Mouse (Mus musculus) forebrain, embryonic 11.5 days (tissue): ENCODE data around the gene Lactbl1. TPM values are rescaled to one million over a fixed set of nuclear protein-coding genes. Genes with fewer than 3 reads are reported as not detected.

Experiments
- ATAC-seq: fragments of 200-750 bp; cut with Nextera tagmentation; replicated peaks from 2 replicates; pipeline ENCODE4 v1.8.0; 2017; ENCODE audit warnings: moderate TSS enrichment; ENCODE audit not compliant: low FRiP score
- DNase-seq: peaks from one replicate; pipeline ENCODE4 v3.0.0-alpha.2; 2017; ENCODE audit warnings: low spot score
- H3K27ac ChIP-seq: fragments of 300-500 bp; sonication (generic); 2 replicates; pipeline ENCODE4 v1.5.1; 2014; ENCODE audit warnings: low read depth, low read length
- H3K27me3 ChIP-seq: fragments of 300-500 bp; sonication (generic); 2 replicates; pipeline ENCODE4 v1.6.1; 2014; ENCODE audit warnings: mild to moderate bottlenecking, low read length, mixed read lengths; ENCODE audit not compliant: control insufficient read depth, insufficient read depth
- H3K36me3 ChIP-seq: fragments of 300-500 bp; sonication (generic); 2 replicates; pipeline ENCODE4 v1.6.1; 2014; ENCODE audit warnings: mild to moderate bottlenecking, low read length, moderate library complexity, mixed read lengths; ENCODE audit not compliant: control insufficient read depth, insufficient read depth
- H3K4me1 ChIP-seq: fragments of 300-500 bp; sonication (generic); replicated peaks from 2 replicates; pipeline ENCODE4 v1.6.1; 2014; ENCODE audit warnings: low read length, mixed read lengths; ENCODE audit not compliant: control insufficient read depth, insufficient read depth
- H3K4me2 ChIP-seq: fragments of 300-500 bp; sonication (generic); 2 replicates; pipeline ENCODE4 v1.6.1; 2014; ENCODE audit warnings: low read depth, mild to moderate bottlenecking, low read length, moderate library complexity, mixed read lengths; ENCODE audit not compliant: severe bottlenecking
- H3K4me3 ChIP-seq: fragments of 300-500 bp; sonication (generic); 2 replicates; pipeline ENCODE4 v1.5.1; 2014; ENCODE audit warnings: low read depth, low read length
- H3K9ac ChIP-seq: fragments of 300-500 bp; sonication (generic); 2 replicates; pipeline ENCODE4 v1.6.1; 2014; ENCODE audit warnings: low read length
- H3K9me3 ChIP-seq: fragments of 300-500 bp; sonication (generic); 2 replicates; pipeline ENCODE4 v1.6.1; 2016; ENCODE audit warnings: low read length, mixed read lengths; ENCODE audit not compliant: control insufficient read depth
- WGBS: fragments of 180-500 bp; shearing (Covaris S2); extraction: QIAGEN DNeasy Blood & Tissue Kit; methylation state at CpG from one replicate; pipeline ENCODE4 v1.1.7; 2014; 5-methylcytosine and 5-hydroxymethylcytosine counted together
- polyA plus RNA-seq: library from polyadenylated mRNA; unstranded; fragments of >200 nt; fragmentation: Nextera tagmentation; extraction: Ambion mirVana; gene quantifications from 2 replicates; pipeline ENCODE4 v1.2.1, GENCODE M21; 2014

The Lactbl1 gene
- polyA plus RNA-seq, 1 experiment from 2014 or later: not detected

DNA sequence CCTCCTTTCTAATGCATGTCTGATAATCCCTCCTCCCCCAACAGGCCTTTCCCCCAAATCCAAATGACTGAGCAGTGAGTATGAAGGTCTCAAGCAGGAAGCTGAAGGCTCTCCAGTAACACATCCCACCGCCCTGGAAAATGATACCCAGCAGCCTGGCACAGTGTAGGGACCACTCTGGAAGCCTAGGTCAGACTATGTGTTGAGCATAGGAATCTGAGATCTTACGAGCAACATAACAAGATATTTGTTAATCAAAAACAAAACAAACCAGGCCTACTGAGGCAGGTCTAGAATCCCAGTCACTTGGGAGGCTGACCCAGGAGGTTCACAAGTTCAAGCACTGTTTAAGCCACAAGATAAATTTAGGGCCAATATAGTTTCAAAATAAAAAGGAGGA is 21.9 kb upstream of the Lactbl1 start:
- DNase-seq (no peak), ATAC-seq (no peak)
- H3K4me1 ChIP-seq: no peaks in the 10 kb centered on the region
- H3K4me3 ChIP-seq: peak overlapping the region; percentile 100
- peak overlapping the region; percentile 67 for H3K4me2 ChIP-seq
- H3K27ac ChIP-seq: no peak overlapping the region
- no peak overlapping the region for H3K9ac ChIP-seq
- H3K27me3 ChIP-seq: no peaks in the 10 kb centered on the region
- WGBS: 98% methylated on average over 2 of the region's 2 CpGs
- H3K9me3 ChIP-seq: no peaks in the 10 kb centered on the region
- no peaks in the 10 kb centered on the region for H3K36me3 ChIP-seq

DNA sequence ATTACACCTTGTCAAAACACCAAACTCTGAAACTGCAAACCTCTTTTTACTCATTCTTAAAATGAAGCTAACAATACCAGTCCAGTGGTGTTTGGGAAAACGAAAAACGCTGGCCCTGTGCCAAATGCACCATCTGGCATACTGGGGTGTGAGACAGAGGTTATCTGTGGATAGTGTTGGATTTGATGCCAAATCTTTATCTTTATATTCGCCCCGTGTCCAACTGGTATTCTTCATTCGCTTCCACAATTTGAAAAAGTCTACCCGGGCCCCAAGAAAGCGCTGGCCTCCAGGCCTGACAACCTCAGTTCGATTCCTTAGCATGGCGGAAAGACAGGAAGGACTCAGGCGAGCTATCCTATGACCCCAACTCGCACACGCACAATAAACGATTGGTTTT is 20.9 kb upstream of the Lactbl1 start:
- H3K27ac ChIP-seq: peak overlapping the region; percentile 87; the same call in 1 of the 2 replicates
- no peak for ATAC-seq
- no peaks in the 10 kb centered on the region for H3K9me3 ChIP-seq

DNA sequence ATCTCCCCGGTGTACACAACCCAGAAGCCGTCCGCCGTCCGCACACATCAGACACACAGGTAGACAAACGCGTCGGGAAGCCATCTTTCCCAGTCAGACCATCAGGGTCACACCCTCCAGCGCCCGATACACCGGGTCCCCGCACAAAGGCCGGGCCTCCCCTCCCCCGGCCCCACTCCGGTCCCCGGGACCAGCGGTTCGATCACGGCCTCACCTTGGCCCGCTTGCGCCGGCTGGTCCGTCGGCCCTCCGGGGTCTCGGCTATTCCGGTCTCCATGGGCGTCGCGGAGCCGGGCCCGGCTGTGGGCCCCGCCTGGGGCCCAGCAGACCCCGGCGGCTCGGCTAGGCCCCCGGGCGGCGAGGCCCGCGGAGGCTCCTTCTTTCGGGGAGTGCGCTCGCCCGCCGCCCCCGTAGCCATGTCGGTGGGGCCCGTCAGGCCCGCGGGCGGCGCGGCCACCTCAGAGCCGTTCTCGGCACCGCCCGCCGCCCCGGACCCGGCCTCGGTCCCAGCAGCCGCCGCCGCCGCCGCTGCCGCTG is 20.3 kb upstream of the Lactbl1 start:
- ATAC-seq: peak; percentile 66
- under 1% methylated on average over 66 of the region's 68 CpGs for WGBS
- H3K4me1 ChIP-seq: no peaks in the 10 kb centered on the region

More for the DNA sequence above, 20.9 kb upstream of the Lactbl1 start:
- H3K9ac ChIP-seq: peak overlapping the region; percentile 99
- WGBS: 4% methylated on average over 13 of the region's 13 CpGs
- no peaks in the 10 kb centered on the region for H3K4me1 ChIP-seq
- peak overlapping the region; percentile 100 for H3K4me3 ChIP-seq
- H3K27me3 ChIP-seq: no peaks in the 10 kb centered on the region
- DNase-seq: peak; percentile 73
- no peaks in the 10 kb centered on the region for H3K36me3 ChIP-seq
- H3K4me2 ChIP-seq: peak overlapping the region; percentile 67

DNA sequence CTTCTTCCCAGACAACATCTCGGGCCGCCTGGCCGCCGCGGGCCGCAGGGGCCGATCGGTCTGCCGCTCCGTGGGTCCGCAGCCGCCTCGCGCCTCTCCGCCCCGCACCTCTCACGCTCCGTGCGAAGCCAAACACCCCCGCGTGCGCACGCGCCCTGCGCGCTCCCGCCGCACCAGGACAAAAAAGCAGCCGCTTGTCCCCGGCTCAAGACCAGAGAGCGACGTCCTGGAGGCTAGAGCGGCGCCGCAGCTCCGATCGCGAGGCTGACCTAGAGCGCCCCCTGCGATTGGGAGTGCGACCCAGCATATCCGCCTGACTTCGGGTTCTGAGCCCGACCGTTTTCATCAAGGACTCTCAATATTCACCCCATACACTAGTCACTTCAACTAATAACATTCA is 19.9 kb upstream of the Lactbl1 start, which contains the start of gene Kdm1a:
TSS of gene Kdm1a (minus strand) at position 156 of the 400 bp plus-strand sequence.
- Histone ChIP-seq H3K4me2 (peak within 1 kb of the TSS; percentile 67), H3K9me3 (no peaks in the 10 kb centered on the region), H3K36me3 (no peaks in the 10 kb centered on the region), H3K4me3 (peak within 1 kb of the TSS; percentile 100), H3K27me3 (no peaks in the 10 kb centered on the region), H3K4me1 (no peaks in the 10 kb centered on the region), H3K27ac (peak within 1 kb of the TSS; percentile 87), H3K9ac (peak within 1 kb of the TSS; percentile 99)
- peak; percentile 99 for DNase-seq
- ATAC-seq: peak; percentile 91
- WGBS: under 1% methylated on average over 45 of the region's 45 CpGs

More for the DNA sequence above, 20.3 kb upstream of the Lactbl1 start:
- H3K36me3 ChIP-seq: no peaks in the 10 kb centered on the region
- peak; percentile 78 for DNase-seq
- H3K4me3 ChIP-seq: peak overlapping the region; percentile 100
- H3K9me3 ChIP-seq: no peaks in the 10 kb centered on the region
- no peaks in the 10 kb centered on the region for H3K27me3 ChIP-seq
- H3K27ac ChIP-seq: peak overlapping the region; percentile 87
- peak overlapping the region; percentile 99 for H3K9ac ChIP-seq
- H3K4me2 ChIP-seq: peak overlapping the region; percentile 67; the same call in 1 of the 2 replicates

DNA sequence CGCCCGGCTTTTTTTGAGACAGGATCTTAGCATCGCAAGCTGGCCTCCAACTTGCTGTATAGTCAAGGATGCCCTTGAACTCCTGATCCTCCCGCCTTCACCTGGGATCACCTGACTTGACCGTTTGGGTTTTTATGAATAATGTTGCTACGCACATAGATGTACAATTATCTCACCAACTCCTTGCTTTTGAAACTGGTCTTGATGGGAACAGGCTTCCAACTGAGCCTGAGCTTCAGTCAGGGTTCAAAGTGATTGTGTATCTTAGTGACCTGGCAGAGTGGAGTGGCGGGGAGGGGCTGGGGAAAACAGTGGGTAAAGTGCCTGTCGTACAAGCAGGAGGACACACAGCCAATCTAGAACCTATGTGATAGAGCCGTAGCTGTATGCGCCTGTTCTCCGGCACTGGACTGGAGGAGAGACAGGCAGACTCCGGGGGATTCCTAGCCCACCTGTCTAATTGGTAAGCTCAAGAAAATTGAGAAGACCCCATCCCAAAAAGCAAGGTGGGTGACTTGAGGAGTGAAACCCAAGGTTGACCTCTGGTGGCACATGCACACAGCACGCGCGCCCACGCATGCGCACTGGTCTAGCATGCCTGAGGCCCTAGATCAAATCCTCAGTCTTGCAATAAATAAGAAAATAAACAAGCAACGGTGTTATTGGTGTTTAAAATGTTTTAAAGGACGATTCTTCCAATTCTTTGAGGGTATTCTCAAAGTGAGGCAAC is 16.5 kb upstream of the Lactbl1 start:
- H3K27me3 ChIP-seq: no peaks in the 10 kb centered on the region
- no peaks in the 10 kb centered on the region for H3K4me1 ChIP-seq
- DNase-seq (no peak), ATAC-seq (no peak)
- H3K4me2 ChIP-seq: no peak overlapping the region
- H3K27ac ChIP-seq: no peak overlapping the region
- no peaks in the 10 kb centered on the region for H3K9me3 ChIP-seq
- H3K4me3 ChIP-seq: no peak overlapping the region
- WGBS: 91% methylated on average over 19 of the region's 19 CpGs
- H3K36me3 ChIP-seq: no peaks in the 10 kb centered on the region
- no peak overlapping the region for H3K9ac ChIP-seq

DNA sequence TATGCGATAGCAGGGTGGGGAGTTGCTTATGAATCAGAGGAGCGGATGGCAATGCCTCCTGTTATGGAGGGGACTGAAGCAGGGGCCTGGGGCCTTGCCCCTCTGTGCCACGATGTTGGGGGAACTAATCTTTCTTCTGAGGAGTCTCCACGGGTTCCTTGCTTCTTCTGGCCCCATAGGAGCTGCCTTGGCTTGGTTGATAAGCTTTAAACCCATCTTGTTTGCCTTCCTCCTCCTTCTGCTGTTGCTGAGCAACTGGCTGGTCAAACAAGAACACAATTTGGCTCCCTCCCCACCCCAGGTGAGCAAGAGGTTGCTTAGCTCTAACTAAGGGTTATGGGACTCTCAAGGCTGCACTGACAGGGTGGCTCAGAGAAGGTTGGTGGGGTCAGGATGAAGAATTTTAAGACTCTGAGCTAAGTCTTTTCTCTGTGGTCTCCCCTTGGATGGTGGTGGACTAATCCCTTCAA is 12.0 kb upstream of the Lactbl1 start, which contains the start of gene Tex46:
TSS of gene Tex46 (plus strand) at position 51 of the 470 bp plus-strand sequence.
- Histone ChIP-seq H3K27me3 (no peaks in the 10 kb centered on the region), H3K4me1 (no peaks in the 10 kb centered on the region), H3K4me3 (no peak within 1 kb of the TSS), H3K36me3 (no peaks in the 10 kb centered on the region), H3K9ac (no peak within 1 kb of the TSS), H3K27ac (no peak within 1 kb of the TSS), H3K9me3 (no peaks in the 10 kb centered on the region), H3K4me2 (no peak within 1 kb of the TSS)
- WGBS: 66% methylated on average over 4 of the region's 4 CpGs
- no peak for DNase-seq
- no peak for ATAC-seq

DNA sequence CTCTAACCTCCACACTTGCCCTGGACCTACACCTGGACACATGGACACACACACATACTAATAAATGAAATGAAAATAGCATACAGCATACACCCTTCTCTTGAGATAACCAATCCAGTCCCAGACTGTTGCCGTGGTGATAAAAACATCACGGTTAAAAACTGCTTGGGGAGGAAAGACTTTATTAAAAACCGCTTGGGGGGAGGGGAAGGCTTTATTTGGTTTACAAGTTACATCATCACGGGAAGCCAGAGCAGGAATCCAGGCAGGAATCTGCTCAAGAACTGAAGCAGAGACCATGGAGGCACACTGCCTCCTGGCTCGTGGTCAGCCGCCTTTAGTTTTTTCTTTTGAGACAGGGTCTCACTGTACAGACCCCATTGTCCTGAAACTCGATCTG is 8.8 kb upstream of the Lactbl1 start:
- Histone ChIP-seq H3K9ac (no peak overlapping the region), H3K9me3 (no peaks in the 10 kb centered on the region), H3K4me1 (no peaks in the 10 kb centered on the region), H3K27ac (no peak overlapping the region), H3K36me3 (no peaks in the 10 kb centered on the region), H3K4me2 (no peak overlapping the region), H3K27me3 (no peaks in the 10 kb centered on the region), H3K4me3 (no peak overlapping the region)
- ATAC-seq (no peak), DNase-seq (no peak)
- 68% methylated on average over 7 of the region's 7 CpGs for WGBS

DNA sequence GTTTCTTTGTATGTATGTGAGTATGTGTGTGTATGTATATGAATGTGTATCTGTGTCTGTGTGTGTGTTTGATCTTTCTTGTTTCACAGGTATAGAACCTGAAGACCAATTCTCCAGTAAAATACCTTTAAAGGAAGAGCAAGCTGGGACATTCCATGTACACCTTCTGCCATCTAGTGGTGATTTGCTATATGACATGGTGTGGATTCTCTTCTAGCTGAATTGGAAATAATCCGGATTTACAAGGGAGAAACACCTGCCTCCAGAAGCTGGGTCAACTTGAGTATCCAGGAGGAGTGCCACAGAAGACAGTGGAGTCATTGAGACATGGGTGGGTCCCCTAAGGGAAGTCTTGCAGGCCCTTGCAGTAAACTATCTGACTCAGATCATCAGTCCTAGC is 1.1 kb upstream of the Lactbl1 start:
- H3K27ac ChIP-seq: no peak overlapping the region
- H3K27me3 ChIP-seq: no peaks in the 10 kb centered on the region
- DNase-seq (no peak), ATAC-seq (no peak)
- H3K9ac ChIP-seq: no peak overlapping the region
- no peaks in the 10 kb centered on the region for H3K4me1 ChIP-seq
- 0% methylated on average over 1 of the region's 1 CpGs for WGBS
- no peaks in the 10 kb centered on the region for H3K36me3 ChIP-seq
- H3K4me2 ChIP-seq: no peak overlapping the region
- no peaks in the 10 kb centered on the region for H3K9me3 ChIP-seq
- H3K4me3 ChIP-seq: no peak overlapping the region
